Mouse (Mus musculus) stomach, postnatal 0 days (tissue): ENCODE results near the gene Btf3l4.

ENCODE experiments used
- CTCF ChIP-seq: IDR thresholded peaks from 2 replicates; pipeline ENCODE4 v1.5.1; 2016; ENCODE audit warnings: antibody characterized with exemption, low read depth, mild to moderate bottlenecking, moderate library complexity
- EP300 ChIP-seq: optimal IDR thresholded peaks from 2 replicates; pipeline ENCODE3; 2016; ENCODE audit warnings: antibody characterized with exemption

- no peak for TF ChIP-seq CTCF
- TF ChIP-seq EP300 = no peak
Measured at GRCm38 (mm10) chr4:108848505-108848848, 15.1 kb upstream of the Btf3l4 start, which contains the start of gene A730015C16Rik.
